Mouse (Mus musculus): ENCODE results near the gene Neb.

Gene Neb

DNA sequence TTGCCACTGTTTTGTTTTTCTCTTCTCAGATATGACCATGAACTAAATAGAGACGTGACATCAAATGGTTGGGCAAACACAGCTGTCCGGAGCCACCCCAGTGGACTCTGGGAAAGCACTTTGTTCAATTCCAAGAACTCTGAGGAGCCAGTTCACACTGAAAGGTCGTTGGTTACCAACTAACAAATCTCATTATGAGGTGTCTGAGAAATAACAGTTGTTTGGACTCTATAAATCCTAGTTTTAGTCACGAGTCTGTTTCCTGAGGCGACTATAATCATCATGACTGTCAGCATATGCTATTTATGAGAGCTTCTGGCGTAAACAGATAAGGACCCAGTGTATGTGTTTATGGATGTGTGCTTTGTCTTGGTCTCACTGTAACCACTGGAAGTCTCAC is 5.8 kb downstream of the Neb start:
- no peak for DNase-seq

DNA sequence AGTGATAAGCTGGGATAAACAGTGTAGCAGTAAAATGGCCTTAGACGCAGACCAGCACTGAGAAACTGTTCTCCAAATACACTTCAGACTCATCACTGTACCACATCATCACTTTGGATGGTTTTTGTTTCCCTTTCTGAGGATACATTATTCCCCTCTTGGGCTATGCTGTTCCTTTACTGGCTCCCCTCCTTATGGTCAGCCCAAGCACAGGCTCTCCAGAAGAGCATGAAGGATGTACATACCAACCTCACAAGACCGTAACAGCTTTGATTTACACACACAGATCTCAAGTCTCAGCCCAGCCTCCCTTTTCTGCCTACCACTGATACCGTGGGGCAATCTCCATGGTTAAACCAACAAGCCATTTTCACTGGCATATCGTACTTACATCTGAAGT is 6.2 kb downstream of the Neb start:
- no peak for DNase-seq

DNA sequence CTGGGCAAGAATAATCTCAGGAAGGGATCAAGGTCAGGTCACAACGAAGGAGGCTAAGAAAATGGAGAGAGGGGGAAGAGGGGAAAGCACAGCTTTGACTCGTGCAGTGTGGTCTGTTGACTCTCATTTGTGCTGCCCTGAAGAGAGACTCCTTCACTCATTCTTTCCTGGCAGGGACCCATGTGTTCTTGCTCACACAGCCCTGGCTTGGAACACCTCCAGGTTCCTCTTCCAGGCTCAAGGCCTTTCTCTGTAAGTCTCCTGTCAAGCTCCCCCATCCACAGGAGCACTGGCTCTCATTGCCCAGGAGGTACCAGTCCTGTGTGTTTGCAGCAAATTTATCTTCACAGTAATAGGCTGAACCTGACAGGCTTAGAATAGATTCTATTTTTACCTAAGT is 7.2 kb downstream of the Neb start:
- peak; percentile 63 to 65 for DNase-seq

DNA sequence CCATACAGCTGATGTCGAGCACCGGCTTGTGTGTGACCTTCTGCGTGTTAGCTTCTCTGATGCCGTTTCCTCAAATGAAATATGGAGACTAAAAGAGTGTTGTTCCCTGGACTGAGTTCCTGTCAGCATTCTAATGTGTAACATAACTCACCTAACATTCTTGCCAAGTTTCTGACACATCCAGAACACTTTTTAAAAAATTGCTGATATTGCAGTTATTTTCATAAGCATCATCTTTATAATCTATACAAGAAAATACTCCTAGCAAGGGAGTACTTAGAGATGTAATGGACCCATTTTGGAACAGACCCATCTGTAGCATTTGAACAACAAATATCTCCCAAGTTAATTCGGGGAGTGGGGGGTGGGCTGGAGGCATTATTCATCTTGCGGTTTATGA is 8.7 kb downstream of the Neb start:
- no peak for DNase-seq

DNA sequence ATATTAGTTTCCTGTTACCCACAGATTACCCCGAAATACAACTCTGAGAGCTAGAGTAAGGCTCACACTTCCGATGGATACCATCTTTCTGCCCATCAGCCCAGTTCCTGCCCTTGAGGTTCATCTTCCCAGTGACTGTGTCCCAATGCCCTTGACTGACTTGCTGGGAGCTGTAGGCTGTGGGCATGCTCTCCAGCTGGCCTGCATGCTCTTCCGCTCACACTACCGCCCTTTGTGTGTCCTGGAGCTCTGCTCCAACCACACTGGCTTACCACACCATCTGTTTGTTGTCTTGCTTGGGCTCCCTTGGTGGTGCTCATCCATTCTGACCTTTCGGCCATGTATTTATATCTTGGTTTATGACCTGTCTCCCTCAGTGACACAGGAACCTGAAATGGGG is 10.6 kb downstream of the Neb start:
- DNase-seq = no peak

DNA sequence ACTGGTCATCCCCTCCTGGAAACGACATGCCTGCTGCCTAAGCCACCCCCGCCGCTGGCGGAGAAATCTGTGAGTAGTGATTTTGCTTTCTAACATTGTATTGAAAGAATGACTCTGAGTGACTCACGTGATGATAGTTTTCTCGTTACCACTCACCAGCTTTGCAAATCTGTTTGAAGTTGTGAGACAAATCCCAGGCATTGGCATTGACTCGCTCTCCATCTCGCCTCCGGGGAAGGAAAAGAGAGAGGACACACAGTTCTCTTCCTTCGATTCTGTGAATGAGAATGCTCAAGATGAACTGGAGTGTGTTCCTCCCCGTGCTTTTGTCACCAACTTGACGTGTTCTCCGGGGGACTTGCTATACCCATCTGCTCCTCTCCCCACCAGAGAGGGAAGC is 11.0 kb downstream of the Neb start:
- no peak for DNase-seq

DNA sequence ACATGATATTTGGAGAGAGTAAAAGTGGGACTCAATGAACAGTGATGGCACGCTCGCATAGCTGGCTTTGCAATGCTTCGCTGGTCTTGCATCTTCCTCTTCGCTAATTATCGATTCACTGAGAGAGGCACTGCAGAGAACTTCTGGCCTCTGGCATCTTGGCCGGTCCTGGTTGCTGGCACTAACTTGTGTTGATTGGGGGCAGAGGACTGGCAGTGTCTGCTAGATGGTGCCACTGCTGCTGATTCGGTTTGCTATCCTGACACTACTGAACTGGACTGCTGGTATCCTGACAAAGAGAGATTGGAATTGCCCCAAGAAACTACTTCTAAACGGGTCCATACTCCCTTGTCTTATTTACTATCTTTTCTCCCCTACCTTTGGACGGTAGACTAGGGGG is 17.2 kb downstream of the Neb start:
- no peak for DNase-seq

DNA sequence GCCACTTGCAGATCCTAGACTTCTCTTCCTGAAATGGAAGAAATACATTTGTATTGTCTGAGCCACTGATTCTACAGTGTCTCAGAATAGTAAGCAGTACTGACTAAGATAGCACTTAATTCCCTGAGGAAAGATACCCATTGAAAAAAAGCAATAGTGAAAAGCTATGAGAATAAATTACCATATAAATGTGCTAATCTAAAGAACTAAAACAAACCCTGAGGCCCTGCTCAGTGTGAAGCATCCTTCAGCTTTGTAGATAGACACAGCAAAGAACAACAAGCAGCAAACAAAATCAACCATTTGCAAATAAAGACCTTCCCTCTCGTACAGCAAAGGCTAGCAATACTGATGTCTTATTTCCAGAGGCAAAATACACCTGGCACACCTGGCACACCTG is 18.6 kb downstream of the Neb start:
- DNase-seq = no peak

DNA sequence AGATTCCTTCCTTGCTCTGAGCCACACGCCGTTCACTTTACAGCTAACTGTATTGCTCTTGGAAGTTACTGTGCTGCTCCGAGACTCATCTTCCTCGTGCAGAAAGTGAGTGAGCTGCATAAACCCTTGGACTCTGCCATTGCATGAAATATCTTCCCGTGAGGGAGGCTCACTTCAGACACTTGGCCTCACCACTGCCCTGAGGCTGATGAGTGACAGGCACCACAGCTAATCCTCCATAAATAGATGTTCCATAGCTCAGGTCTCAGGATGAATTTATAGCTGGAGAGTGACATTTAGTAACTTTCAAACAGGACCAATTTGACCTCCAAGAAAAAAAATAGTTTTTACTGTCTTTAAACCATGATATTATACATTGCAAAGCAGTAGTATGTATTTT is 20.1 kb downstream of the Neb start:
- DNase-seq = no peak

DNA sequence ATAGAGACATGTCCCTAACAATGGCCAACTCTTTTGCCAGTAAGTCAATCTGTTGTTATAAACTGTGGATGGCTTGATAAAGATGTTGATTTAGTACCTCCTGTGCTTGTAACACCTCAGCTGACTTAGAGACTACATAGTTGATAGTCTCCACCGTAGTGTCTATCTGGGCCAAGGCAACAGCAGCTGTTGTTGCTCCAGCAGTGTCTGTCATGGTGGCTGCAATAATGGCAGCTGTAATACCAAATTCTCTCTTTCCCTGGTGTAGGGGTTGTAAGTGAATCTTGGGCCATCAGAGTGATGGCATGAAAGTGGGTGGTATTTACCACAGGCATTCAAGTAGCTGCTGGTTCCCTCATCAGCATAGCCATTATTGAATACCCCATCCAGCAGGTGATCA is 27.2 kb downstream of the Neb start:
- no peak for DNase-seq

DNA sequence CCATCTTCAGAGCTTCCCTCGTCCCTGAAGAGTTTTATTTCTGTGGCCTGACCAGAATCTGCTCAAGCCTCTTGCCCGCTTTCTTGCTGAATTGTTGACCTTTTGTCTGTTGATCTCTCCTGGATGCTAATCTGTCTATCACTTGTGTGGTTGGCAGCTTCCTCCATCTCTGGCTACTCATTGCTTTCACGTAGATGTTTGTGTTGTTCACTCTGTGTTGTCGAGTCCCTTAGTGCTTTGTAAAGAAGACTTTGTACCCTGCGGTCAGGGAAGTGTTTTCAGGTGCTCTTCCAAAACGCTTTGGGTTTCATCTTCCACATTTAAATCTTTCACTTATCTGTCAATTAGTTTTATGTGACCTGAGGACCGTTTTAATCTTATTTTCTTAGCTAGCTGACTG is 37.3 kb downstream of the Neb start:
- no peak for DNase-seq

DNA sequence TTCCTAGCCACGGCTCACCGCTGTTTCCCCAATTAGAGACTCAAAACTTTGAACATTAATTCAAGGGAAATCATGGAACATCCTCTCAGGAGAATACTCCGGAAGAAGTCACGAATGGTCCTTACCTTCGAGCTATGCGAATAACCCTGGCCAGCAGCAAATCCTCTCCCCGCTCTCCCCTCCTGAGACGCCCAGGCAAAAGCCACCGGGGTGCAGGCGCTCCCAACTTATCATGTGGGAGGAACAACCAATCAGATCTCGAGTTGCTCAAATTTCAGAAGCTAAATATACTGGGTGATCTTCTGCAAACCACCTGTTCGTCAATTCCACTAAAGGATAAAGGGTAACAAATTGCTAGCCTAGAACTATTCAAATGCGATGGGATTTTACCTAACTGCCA is 42.7 kb downstream of the Neb start:
- DNase-seq = no peak

DNA sequence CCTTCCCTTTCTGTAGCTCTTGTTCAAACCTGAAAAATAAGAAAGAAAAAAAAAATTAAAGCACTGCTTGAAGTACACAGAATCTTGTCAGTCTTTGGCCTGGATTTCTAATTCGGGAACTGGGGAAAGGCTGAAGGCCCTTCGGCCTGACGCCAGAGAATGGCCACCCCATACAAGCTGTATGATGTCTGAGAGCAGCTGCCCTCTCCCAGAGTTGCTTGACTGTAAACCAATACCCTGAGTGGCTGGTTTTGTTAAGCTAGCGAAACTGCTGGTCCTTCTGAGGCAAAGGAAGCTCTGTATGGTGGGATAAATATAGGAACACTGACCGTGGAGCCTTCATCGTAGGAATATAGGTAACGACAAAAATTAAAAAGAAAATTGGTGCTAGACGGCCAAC is 43.2 kb downstream of the Neb start:
- DNase-seq = no peak

DNA sequence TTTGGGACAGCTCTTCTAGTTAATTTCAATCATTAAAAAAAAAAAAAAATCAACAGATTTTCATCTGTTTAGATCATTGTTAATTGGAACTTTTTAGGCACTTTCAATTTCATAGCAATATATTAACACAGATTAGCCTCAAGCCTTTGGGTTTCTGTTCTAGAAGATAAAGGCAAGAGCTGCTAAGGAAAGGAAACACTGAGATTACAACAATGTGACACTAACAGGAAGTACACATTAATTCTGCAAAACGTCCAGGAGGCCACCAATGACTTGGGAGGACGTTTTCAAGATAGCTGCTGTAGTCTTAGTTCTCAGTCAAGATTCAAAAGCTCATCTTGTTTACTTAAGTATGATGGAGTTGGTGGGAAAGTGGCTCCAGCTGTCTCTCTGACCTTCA is 44.7 kb downstream of the Neb start:
- no peak for DNase-seq

DNA sequence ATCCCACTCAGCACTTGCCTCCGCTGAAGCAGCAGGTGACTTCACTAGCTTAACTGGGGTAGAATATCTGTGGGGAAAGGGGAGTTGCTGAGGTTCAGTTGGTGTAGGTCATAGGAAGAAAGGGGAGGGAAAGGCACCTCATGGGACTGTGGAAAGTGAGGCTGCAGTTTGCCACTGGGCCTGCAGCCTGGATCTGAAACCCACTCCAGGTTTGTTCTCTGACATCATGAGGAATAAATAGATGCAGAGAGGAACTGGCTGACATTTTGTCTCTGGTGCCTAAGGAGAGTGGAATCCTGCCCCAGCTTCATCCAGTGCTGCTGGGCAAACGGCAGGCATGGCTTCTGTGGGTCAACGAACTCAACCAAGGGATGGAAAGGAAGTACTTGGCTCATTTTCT is 46.5 kb downstream of the Neb start:
- DNase-seq = no peak

DNA sequence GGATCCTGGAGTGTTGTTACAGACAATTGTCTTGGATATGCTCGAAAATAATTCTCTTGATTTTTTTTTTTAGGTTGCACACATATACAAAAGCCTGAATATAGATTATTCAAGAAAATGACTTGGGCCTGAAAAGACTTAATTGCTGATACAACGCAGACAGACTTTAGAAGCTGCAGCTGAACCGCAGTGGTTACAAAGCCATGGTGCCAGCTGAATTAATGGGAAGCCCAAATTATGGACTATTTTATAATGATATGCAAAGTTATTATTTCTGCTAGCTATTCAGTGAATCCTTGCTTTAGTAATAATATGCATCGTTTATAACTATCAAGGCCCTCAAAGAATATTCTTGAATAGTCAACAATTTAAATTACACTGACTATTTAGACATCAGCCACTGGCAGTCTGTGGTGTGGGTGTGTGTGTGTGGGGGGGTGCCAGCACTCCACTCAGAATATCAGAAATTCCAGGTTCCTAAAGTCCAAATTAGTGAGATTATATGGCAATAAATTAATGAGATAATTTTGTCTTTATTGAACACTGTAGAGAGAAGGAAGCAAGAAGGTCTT is 50.9 kb downstream of the Neb start:
- no peak for DNase-seq

DNA sequence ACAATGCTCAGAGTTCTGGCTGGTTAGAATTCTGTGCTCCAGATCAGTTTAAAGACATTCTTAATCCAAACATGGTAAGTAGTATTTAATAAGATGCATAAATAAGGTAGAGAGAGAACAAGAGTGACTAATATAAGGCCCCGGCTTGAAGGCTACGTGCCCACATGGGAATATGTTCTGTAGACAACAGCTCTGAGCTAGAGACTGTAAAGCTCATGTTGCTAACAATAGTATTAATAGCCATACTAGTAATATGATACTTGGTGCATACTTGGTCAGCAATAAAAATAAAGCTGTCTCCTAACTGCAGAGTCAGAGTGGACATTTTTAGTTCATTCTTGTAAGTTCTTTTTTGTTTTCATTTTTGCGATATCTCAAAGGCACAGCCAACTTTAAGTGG is 56.4 kb downstream of the Neb start:
- DNase-seq = no peak

DNA sequence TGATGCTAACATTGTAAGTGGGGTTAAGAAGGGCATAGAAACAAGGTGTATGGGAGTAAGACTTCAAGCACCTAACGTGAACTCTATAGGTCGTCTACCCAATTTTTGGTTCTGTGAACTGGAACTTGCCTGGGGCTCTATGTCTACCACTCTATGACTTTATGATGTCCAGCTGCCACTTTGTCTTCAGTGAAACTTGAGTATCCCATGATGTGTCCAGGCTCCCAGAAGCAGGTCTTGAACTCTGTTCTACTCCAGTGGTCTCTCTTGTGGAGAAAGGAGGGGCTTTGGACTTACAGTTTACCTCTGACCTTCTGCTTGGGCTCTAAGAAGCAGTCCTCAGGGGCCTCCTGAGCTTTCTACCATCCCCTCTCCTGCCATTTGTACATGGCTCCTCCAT is 58.1 kb downstream of the Neb start:
- DNase-seq = no peak

DNA sequence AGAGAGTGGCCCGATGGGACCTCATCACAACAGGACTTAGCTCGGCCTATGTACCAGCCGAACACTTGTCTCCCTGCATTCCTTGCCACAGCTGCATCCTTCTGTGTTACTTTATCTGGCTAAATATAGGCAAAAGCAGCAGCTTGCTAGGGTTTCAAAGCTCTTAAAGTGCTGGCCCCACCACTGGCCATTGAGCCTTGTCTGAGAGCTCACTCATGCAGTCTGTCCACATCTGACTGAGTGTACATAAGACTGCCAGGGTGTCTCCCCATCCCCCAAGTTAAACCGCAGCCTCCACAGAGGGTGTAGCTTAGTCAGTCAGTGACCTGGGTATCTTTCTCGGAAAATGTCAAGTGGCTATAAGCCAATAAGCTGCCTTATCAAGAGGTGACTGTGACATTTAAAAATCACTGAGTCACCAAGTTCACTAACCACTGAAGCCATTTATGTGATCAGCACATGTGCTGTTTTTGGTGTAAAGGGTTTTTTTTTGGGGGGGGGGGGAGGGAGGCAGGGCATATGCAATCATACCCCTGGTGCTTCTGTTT is 59.2 kb downstream of the Neb start:
- no peak for DNase-seq

DNA sequence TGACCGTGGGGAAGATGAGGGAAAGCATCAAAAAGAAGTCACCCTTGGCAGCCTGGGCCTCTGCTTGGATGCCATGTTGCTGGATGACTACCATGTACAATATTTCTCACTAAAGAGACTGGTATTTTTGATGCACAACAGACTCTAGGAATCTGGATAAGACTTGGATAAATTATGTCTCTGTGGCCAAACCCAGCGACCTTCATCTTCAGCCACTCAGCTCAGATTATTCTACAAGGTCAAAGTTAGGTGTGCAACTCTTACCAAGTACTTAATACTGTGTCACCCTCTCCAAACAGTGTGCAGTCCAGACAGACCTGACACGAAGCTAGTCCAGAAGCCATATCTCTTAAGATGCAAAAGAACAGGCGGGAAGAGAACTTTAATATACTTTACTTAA is 60.8 kb downstream of the Neb start:
- DNase-seq = no peak

DNA sequence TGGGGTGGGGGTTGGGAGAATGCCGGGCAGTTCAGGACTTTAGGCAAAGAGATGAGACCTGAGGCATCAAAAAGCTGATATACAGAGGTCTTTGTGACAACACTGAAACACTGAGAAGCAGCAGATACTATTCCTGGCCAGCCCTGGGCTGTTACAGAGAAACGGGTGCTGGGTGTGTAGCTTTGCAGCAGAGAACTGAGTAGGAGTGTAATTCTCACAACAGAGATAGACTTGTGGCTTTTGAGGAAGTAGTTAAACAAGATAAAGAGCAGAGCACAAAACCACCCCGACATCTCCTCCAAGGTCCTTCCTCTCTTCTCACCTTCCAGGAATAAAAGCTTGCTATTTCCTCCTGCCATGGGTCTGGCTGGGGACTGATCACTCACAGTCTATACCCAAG is 62.5 kb downstream of the Neb start:
- DNase-seq = no peak

DNA sequence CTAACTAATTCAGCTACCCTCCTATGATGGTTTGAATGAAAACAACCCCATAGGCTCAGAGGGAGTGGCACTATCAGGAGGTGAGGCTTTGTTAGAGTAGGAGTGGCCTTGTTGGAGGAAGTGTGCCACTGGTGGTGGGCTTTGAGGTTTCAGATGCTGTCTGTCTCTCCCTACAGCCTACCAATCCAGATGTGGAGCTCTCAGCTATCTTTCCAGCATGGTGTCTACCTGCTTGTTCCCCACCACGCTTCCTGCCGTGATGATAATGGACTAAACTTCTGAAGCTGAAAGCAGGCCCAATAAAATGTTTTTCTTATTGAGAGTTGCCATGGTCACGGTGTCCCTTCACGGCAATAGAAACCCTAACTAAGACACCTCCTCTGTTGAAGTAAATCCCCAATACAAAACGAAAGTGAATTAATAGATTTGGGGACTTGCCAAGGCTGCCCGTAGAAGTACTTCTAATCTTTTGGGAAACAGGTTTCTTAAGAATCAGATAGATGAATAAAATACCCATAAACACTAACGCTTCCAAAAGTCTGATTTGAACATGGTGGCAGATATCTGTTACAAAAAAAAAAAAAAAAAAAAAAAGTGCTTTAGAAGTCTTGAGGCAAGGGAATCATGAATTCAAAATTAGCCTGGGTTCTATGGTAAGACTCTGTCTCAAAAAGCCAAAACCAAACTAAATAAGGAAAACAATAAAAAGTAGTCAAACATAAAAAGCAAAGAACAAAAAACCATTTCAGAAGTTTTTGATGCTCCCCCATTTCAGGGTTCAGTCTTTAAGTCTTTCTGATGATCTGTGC is 63.1 kb downstream of the Neb start:
- no peak for DNase-seq

DNA sequence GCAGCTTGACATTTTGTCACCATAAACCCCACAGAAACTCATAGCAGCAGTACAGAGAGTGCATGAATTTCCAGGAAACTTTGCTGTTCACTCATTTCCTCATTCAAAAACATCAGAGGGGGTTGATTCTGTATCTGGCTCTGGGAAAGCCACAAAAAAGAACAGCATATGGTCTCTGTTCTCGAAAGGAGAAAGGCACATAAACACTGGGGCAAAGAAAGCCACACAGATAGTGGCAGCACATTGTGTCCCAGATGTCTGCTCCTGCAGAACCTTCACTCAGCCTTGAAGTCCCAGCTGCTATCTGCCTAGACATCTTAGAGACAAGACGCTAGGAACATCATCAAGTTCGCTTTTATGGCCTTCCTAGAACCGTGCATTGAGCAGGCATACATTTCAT is 67.5 kb downstream of the Neb start:
- DNase-seq = no peak

DNA sequence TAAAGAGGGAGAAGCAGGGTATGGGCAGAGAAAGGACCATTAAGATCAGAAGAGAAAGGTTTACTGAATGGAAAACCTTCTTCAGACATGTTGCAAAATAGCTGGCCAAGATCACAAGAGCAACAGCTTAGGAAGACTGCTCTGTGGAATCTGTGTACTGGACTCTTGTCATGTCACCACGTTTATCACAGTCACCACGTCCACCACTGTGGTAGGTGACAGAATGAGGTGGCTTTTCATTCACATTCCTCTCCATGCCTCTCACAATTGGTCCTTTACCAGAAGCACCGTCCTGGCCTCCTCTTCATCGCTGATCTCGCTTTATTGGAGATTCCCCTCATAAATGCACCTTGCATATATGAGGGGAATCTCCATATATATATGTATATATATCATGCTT is 71.6 kb downstream of the Neb start:
- no peak for DNase-seq

DNA sequence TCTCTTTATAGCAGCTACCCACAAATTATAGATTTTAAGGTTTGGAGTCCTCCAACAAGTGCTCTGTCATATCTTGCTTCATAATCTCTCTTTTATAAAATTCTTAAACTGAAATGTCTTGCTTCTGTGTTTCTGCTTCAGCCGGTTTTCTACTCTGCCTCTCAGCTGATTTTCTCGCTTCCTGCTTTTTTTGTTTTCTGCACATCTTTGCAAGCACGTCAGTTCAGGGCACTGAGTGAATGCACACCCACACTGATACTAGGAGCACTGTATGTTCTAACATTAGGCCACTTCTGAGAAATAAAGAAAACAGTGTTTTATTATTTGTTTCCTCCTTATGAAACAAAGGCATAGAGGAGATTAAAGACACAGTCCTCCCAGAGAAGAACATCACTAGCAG is 73.7 kb downstream of the Neb start:
- no peak for DNase-seq
